Mouse (Mus musculus) kidney, adult 8-10 months (tissue): ENCODE data around the gene Olfr827.

Experiments used
- DNase-seq, 2 experiments: peaks; one replicate each; pipeline ENCODE4 v3.0.0; 2022

The Olfr827 gene

GRCm38 (mm10) chr10:130214303-130214702 lies at the start of gene Olfr827:
Olfr827 (minus strand) TSS chr10:130214403.
- no peak for DNase-seq

GRCm38 (mm10) chr10:130263203-130263602 lies 49.0 kb upstream of the Olfr827 start:
- DNase-seq = no peak

GRCm38 (mm10) chr10:130259483-130259882 lies 45.3 kb upstream of the Olfr827 start:
- no peak for DNase-seq

GRCm38 (mm10) chr10:130244271-130244670 lies 30.1 kb upstream of the Olfr827 start:
- no peak for DNase-seq

- no peak for DNase-seq
Observed at GRCm38 (mm10) chr10:130238318-130239209, 24.4 kb upstream of the Olfr827 start.

GRCm38 (mm10) chr10:130234576-130234975 lies 20.4 kb upstream of the Olfr827 start:
- DNase-seq = no peak

- no peak for DNase-seq
Observed at GRCm38 (mm10) chr10:130232117-130232516, 17.9 kb upstream of the Olfr827 start.

- DNase-seq = no peak
Observed at GRCm38 (mm10) chr10:130229584-130229983, 15.4 kb upstream of the Olfr827 start.

- peak in 1 of 2 experiments; percentile 15 for DNase-seq
Observed at GRCm38 (mm10) chr10:130228246-130228645, 14.0 kb upstream of the Olfr827 start.

- DNase-seq = no peak
Observed at GRCm38 (mm10) chr10:130225034-130225433, 10.8 kb upstream of the Olfr827 start.

- DNase-seq = no peak
Observed at GRCm38 (mm10) chr10:130184086-130184485, 30.1 kb downstream of the Olfr827 start, which contains the start of gene Olfr826. Olfr826 (minus strand) TSS chr10:130184186.

- DNase-seq = no peak
Observed at GRCm38 (mm10) chr10:130166666-130167065, 47.5 kb downstream of the Olfr827 start, which contains the start of gene Olfr825. Olfr825 (minus strand) TSS chr10:130166766.

- DNase-seq = no peak
Observed at GRCm38 (mm10) chr10:130165196-130165595, 49.0 kb downstream of the Olfr827 start.
